Mouse (Mus musculus): ENCODE data around the gene Hdhd5.

Gene Hdhd5

DNA sequence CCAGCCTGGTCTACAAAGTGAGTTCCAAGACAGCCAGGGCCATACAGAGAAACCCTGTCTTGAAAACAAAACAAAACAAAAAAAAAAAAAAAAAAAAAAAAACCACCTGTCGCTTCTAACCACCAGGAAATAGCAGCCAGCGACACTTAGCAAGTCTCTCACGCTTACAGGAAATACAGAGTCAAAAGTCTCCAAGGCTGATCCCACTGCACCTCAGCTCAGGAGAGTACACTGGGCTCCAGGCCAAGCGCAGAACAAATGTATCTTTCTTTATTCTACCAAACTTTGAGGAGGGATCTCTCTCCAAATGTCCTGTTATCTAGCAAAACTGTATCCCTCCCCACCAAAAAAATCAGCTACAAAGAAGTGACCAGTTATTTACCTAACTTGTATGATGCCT is 2.0 kb downstream of the Hdhd5 start:
- no peak for DNase-seq

DNA sequence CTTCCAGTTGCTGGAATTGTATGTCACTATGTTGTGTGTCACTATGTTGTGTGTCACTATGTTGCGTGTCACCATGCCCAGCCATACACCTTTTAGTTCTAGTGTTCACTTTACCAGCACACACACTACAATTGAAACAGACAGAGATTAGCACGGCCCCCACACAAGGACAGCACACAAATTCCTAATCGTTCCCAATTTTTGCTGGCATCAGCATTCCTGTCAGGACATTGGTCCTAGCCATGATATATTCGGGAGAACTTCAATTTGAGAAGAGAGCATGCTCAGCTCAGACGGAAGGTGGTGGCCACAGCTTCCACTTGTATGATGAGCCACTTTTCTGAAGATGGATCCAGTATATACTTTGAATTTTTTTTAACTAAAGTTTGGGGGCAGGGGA is 6.3 kb downstream of the Hdhd5 start:
- DNase-seq: no peak

DNA sequence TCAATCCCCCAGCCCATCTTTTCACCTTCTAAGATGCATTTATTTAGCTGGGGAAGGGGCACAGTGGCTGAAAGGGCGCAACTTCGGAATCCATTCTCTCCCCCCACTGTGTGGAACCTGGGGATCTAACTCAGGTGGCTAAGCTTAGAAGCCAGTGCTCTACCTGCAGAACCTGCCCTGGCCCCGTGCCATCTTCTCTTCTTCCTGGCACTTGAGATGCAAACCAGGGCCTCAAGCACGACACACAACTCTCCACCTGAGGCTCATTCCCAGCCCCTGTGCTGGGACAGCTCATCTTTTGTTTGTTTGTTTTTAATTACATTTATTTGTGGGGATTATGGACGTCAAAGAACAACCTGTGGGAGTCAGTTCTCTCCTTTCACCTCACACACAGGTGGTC is 11.5 kb downstream of the Hdhd5 start:
- no peak for DNase-seq

DNA sequence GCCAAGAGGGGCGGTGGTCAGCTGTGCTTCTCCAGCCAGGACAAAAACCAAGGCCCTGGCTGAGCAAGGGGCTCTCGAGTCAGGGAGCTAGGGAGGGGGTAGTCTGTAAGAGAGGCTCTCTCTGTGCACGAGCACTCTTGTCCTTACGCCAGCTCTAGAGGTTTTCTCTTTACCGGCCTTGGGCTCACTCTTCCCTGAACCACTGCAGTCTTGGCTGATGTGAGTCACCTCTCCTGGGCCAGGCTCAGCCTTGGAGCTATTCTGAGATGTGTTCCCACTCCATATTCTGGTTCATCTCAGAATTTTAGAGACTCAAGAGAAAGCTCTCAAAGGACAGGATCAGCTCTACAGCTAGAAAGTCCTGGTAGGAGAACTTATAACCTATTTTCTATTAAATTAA is 13.8 kb downstream of the Hdhd5 start:
- DNase-seq: no peak

DNA sequence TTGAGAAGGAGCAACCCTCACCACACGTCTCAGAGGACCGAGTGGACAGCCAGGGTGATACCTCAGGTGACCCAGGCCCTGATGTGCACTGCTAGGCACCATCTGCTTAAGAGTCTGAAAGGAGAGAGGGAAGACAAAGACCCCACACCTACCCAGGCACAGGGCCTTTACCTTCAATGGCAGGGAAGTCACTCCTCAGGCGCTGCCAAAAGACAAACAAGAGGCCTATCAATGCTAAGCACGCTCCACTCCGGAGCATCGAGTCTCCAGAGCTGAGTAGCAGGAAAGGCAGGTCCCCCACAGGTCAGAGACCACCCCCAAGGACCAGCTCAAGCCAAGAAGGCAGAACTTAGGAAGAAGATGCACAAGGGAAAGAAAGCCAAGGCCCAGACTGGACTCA is 14.2 kb downstream of the Hdhd5 start:
- no peak for DNase-seq

DNA sequence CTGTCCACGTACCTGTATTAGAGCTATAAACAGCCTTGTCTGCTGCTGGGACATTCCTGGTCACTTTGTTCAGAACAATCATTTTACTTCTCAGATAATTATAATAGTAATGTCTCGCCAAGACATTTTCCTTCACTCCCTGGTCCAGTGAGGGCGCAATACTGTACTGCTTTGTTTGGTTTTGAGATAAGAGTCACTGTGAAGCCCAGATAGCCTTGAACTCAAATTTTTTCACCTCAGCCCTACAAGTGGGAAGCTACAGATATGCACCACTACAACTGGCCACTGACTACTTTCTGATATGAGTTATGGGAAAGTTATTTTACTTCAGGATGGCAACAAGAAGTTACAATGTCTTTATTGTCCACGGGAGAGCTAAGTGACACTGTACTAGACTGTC is 14.7 kb downstream of the Hdhd5 start:
- no peak for DNase-seq

DNA sequence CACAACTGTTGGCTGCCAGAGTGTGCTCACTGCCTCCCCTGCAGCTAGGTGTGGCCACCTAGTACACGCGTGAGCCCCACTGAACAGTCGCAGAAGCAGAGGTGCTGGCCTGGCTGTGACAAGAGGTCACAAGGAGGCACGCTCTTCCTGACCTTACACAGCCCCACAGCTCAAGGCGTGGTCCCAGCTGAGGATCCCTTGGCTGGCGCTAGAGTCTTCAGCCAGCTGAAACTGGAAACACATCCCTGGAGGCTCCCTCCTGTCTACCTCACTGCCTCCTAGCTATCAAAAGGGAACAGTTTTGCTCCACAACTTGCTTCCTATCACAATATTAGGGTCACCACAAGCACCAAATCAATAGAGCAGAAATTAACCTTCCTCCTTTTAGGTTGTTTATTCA is 19.9 kb downstream of the Hdhd5 start:
- no peak for DNase-seq

DNA sequence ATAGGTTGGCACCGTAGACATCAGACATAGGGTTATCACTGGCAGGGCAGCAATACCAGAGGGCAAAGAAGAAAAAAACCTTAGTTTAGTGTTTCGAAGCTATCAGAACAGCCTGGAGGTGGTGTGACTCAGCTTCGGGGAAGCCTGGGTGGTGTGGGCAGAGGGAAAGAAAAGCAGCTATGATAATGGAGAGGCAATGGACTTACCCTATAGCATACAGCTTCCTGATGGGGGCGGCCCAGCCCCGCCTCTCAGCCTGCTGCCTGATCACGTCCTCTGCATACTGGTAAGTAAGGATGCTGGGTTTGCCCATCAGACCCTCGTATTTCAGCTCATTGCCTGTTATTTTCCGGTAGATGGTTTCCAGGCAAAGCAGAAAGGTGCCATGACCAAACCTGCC is 20.7 kb downstream of the Hdhd5 start:
- no peak for DNase-seq

DNA sequence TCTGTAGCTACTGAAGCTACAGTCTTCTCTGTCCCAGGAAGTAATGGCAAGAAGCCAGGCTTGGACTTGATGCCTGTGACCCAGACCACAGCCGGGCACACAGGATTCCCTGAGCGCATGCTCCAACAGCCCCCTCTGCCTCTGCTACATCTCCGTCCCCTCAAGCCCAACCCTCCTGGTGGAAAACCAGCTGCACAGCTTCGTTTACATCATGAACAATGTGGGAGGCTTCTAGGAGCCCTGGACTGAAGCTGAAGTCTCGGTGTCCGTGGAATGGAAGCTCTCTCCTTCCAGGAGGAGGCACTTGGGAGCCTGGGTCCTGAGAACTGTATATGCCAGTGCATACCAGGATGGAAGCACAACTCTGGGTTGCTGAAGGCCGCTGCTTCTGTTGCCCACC is 21.1 kb downstream of the Hdhd5 start:
- DNase-seq: no peak

DNA sequence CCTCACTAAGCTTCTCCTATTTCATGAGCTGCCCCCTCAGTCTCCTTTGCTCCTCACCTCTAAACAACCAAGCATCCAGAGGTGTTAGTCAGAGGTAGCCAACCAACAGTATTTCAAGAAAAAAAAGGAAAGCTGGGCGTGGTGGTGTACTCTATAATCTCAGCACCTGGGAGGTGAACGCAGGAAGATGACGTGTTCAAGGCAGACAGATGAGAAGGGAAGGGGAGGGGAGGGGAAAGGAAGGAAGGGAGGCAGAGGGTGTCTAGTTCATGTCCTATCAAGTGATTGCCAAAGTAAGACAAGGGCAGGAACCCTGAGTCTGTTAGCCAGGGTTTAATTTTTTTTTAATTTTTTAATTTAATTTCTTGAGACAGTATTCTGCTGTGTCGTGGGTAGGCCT is 22.5 kb downstream of the Hdhd5 start:
- no peak for DNase-seq

DNA sequence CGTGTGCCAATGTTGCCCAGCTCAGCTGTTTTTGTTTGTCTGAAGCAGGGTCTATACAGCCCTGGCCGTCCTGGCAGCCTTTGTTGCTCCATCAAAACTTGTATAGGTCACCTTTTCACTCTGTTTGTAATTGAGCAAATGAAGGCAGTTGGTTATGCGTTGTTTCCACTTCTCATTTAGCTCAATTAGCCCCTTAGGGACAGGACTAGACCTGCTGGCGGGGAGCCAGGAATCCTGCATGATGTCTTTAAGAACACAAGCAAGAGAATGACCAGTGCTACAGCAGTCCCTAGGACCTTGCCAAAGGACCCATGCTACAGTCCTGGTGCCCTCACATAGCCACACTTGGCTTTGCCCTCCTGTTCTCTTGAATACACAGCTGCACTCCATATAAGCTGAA is 25.6 kb downstream of the Hdhd5 start:
- no peak for DNase-seq

DNA sequence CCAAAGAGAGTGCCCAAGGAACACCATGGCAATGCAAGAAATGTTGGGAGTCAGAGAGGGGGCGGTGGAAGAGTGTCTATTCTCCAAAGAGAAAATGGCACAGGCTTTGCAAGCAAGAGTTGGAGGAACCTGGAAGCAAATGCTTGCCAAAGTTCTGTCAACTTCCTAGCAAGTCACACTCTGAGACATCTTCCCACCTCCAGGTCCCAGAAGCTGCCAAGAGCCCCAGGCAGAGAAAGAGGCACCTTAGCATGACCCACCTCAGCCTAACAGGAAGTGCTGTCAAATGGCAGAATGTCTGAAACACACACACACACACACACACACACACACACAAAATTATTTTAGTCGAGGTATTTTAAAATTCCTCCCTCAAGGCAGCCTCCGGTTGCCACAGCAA is 27.1 kb downstream of the Hdhd5 start:
- DNase-seq: no peak

DNA sequence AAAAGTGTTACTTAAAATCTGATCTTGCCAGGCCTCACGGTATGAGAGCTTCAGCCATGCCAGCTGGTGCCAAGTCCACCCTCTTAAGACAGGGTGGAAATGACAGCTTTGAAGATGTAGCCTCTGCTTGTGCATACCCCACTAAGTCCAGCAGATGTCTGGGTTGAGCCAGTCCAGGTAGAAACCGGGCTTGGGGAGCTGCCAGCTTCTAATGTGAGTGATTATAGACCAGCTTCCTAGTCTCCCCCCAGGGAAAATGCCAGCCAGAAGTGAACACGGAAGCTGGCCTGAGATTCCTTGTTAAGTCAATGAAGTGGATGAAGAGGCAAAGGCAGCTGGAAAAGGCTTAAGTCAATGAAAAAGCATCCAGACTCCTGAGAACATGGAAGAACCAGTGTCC is 34.6 kb downstream of the Hdhd5 start:
- no peak for DNase-seq

DNA sequence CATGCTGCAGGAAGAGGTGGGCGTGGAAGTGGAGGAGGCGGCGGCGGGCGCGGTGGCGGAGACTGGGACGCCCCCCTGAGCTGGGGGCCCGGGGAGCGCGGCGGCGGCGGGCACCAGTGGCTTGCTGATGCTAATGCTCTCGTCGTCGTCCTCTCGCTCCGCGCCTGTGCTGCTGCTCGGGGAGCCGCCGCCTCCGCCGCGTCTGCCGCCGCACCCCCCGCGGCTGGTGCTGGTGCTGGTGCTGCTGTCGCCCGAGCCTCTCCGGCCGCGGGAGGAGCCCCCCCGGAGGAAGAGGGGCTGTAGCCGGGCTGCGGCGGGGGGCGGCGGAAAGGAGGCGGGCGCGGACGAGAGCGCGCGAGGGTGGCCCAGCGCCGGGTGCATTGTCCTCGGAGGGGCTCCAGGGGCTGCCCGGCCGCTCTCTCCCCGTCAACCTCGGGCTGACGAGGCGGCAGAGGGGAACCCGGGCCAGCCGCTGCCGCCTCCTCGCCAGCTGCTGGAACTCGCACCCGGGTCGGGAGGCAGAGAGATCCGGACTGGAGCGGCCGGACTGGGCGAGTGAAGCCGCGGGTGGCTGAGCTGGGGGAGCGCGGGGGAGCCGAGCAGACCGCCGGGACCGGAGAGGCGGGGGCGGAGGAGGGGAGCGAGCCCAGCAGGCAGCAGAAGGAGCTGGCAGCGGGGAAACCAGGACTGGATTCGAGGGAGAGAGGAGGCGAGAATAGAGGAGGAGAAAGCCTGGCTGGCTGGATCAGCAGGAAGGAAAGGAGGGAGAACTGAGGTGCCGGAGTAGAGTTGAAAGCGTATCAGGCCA is 37.5 kb downstream of the Hdhd5 start, which contains the start of gene Tmem121b:
Tmem121b (minus strand) TSS at position 434 of the 808 bp plus-strand sequence.
- DNase-seq: peak; percentile 44 to 48

DNA sequence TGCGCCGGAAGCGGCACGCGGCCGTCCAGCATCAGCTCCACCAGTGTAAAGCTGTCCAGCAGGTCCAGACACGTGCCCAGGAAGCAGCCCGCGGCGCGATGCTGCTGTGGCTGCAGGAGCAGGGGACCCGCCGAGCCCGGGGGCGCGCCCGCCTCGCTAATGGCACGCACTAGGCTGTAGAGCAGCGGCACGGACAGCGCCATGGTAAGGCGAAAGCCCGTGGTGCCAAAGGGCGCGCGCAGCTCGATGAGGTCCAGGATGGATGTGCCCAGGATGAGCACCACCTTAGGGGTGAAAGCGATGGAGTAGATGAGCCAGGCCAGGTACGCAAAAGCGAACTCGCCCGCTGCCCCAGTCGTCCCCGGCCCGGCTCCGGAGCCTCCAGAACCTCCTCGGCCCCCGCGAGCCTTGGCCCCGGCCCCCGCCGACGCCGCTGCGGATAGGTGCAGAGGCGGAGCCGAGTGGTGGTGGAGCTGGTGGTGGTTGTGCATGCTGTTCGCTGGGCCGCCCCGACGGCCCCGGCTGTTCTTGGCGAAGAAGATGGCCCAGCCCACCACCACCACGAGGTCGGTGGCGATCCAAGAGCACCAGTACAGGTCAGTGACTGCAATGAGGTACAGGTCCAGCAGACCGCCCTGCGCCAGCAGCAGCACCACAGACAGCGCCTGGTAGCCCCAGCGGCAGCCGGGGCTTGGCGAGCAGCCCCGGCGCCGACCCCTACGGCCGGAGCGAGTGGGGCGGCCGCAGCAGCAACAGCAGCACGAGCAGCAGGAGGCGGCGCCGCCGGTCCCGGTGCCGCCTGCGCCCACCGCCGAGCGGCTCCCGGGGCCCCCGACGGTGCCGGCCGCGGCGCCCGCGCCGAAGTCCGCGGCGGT is 38.4 kb downstream of the Hdhd5 start:
- peak; percentile 47 to 61 for DNase-seq

DNA sequence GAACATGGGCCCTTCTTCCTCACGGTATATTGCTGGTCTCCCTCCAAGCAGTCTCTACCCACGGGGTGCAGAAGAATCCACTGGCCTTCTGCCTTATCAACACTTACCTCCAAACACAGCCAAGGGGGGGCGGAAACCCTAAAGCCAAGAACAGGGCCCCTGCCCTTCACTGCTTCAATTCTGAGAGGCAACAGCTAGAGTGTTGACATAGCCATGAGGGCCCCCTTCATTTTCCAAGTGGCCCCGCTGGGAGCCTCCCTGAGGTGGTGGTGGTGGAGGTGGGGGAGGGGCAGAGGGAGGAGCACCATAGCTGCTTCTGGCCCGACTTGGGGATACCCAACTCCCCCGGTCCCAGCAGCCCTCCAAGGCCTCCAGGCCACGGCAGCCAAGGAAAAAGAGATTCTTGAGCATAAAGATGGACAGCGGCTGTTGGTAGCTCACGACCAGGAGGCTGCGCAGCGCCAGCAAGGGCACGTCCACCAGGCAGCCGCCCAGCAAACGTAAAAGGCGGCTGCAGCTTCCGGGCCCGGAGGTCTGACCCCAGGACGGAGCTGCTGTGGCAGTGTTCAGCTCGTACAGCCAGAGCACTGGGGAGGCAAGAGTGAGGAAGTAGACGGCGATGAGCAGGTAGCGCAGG is 39.1 kb downstream of the Hdhd5 start:
- no peak for DNase-seq

DNA sequence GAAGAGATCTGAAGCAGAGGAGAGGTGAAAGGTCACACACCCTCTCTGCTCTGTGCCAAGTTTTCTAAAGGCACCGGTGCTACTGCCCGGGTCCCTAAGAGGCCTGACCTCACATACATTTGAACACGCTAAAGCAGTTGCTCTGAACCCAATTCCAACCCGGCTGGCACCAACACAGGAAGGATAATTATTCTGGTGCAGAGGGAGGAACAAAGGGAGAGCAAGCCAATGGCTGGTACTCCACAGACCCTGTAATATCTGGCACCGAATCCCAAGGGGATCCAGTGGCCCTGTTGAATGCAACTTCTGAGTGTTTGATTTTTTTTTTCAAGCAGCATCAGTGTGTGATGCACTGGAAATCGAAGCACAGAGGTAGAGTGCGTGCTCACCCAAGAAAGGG is 40.1 kb downstream of the Hdhd5 start:
- no peak for DNase-seq

DNA sequence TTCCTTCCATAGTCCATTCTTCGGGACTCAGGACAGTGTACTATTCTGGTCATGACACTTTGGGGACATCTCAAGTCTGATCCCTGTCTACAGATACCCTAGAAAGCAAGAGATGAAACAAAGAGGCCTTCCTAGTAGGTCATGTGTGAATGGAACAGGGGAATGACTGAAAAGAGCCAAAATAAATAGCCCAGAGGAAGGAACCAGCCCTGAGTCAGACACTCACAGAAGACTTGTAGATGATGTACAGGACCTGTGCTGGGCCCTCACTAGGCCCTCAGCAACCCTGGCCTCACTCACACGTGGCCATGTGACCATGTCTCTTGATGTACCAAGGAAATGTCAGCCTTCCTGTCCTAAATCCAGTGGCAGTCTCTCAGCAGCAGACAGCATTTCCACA is 41.7 kb downstream of the Hdhd5 start:
- DNase-seq: no peak

DNA sequence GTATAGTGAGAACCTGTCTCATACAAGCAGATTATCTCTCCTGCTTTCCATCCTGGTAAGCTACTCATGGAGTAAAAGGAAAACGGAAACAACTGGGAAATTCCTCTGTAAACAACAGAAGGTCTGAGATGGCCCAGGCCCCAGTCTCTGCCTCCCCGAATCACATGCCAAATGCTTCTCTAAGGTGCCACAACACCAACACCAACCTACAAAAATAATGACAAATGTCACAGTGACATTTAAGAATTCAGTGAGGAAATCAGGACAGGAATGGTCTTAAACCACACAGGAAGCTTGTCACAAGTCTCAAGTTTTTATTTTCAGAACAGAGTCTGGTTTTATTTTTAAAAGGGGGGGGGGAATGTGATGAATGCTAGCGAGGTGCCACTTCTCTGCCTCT is 42.5 kb downstream of the Hdhd5 start:
- DNase-seq: no peak

DNA sequence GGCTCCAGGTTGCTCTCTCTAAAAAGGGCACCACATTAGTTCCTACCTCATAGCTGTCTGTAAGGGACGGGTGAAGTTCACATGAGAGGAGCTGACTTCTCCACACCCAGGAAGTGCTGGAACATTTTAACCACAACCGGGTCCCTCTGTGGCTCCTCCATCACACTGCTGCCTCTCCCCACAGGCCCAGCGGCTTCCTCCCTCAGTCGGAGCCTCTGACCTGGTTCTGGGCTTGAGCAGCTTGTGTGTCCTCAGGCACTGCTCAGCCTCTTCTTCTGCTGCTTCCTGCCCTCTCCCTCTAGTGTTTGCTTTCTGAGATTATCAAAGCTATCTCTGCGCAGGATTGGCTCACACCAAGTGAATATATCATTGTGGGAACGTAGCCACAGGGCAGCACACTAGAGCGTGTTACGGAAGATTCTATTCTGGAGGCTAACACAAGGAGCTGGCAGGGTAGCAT is 45.0 kb downstream of the Hdhd5 start:
- no peak for DNase-seq

DNA sequence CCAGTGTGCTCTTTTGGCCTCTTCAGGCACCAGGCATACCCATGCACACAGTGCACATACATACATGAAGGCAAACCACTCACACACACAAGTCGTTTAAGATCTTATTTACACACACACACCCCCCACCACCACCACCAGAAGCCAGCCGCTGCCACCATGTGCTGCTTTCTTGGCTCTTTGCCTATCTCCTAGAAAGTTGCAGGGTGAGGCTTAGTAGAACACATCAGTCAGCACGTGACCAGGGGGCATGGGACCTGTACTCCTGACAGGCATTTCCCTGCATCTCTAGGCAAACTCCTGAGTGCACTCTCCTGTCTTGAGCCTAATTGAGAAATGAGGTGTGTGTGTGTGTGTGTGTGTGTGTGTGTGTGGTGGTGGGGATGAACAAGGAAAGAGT is 46.1 kb downstream of the Hdhd5 start:
- no peak for DNase-seq

DNA sequence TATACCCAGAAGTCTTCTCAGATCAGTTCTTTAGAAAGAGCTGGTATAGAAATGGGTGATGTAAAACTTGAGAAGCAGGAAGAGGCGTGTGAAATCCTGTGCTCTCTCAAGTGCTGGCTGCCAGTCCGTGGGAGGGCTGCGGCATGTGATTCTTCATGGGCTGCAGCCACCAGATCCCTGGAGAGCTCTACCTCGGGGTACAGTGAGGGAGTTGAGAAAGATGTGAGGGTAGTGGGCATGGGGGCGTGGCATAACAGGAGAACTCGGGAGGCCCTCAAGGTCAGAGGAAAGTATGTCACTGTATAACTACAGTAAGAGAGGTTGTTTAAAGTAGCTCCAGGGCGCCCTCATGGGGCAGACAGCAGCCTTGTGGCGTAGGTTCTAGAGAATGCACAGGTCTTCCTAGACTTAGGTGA is 47.9 kb downstream of the Hdhd5 start:
- peak; percentile 78 to 82 for DNase-seq

DNA sequence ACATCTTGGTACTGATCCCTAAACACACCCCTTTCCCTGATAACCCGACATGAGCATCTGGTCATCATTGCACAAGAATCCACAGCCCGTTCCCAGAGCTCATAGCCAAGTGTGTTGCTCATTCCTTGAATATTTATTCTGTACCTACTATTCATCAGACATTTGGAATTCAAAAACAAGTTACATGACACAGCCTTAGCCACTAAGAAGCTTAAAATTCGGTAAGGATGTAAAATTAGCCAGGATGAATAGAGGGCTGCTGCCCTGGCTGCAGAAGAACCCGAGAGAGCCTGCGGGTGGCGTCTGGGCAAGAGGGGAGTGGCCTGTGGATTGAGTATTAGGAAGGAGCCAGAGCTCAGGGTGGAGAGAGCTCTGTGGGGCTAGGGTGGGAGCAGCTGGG is 48.4 kb downstream of the Hdhd5 start:
- DNase-seq: no peak

DNA sequence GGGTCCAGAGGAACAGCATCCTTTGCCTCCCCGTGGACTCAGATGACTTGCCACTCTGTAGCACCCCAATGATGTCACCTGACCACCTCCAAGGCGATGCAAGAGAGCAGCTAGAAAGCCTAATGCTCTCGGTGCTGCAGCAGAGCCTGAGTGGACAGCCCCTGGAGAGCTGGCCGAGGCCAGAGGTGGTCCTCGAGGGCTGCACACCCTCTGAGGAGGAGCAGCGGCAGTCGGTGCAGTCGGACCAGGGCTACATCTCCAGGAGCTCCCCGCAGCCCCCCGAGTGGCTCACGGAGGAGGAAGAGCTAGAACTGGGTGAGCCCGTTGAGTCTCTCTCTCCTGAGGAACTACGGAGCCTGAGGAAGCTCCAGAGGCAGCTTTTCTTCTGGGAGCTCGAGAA is 49.1 kb downstream of the Hdhd5 start:
- DNase-seq: no peak

Data from B cell, adult 2 months (primary cell).